Mouse (Mus musculus) hindbrain, embryonic 13.5 days (tissue): Measurements from ENCODE around the gene Nufip2. TPM values are rescaled to one million over a fixed set of nuclear protein-coding genes. Genes with fewer than 3 reads are reported as not detected.

ENCODE experiments used
- ATAC-seq: fragments of 200-750 bp; cut with Nextera tagmentation; 2 replicates; pipeline ENCODE4 v1.8.0; 2017; ENCODE audit warnings: moderate TSS enrichment; ENCODE audit not compliant: low FRiP score
- H3K27ac ChIP-seq: fragments of 300-500 bp; sonication (generic); 2 replicates; pipeline ENCODE4 v1.5.1; 2015; ENCODE audit warnings: inconsistent platforms, mild to moderate bottlenecking, moderate library complexity
- H3K27me3 ChIP-seq: fragments of 300-500 bp; sonication (generic); 2 replicates; pipeline ENCODE4 v1.6.1; 2015; ENCODE audit warnings: mild to moderate bottlenecking, inconsistent platforms
- H3K36me3 ChIP-seq: fragments of 300-500 bp; sonication (generic); 2 replicates; pipeline ENCODE4 v1.6.1; 2015; ENCODE audit warnings: mild to moderate bottlenecking, inconsistent platforms
- H3K4me1 ChIP-seq: fragments of 300-500 bp; sonication (generic); replicated peaks from 2 replicates; pipeline ENCODE4 v1.6.1; 2015; ENCODE audit warnings: inconsistent platforms
- H3K4me2 ChIP-seq: fragments of 300-500 bp; sonication (generic); 2 replicates; pipeline ENCODE4 v1.6.1; 2015; ENCODE audit warnings: inconsistent platforms, mild to moderate bottlenecking, moderate library complexity
- H3K4me3 ChIP-seq: fragments of 300-500 bp; sonication (generic); 2 replicates; pipeline ENCODE4 v1.5.1; 2015; ENCODE audit warnings: mild to moderate bottlenecking, inconsistent platforms
- H3K9ac ChIP-seq: fragments of 300-500 bp; sonication (generic); 2 replicates; pipeline ENCODE4 v1.6.1; 2015; ENCODE audit warnings: mild to moderate bottlenecking, inconsistent platforms
- H3K9me3 ChIP-seq: fragments of 300-500 bp; sonication (generic); 2 replicates; pipeline ENCODE4 v1.6.1; 2016; ENCODE audit warnings: inconsistent platforms
- WGBS: fragments of 180-500 bp; shearing (Covaris S2); methylation state at CpG from one replicate; pipeline ENCODE4 v1.1.7; 2015; 5-methylcytosine and 5-hydroxymethylcytosine counted together
- polyA plus RNA-seq: library from polyadenylated mRNA; unstranded; fragments of >200 nt; fragmentation: Nextera tagmentation; extraction: Ambion mirVana; gene quantifications from 2 replicates; pipeline ENCODE4 v1.2.1, GENCODE M21; 2015

The Nufip2 gene
- polyA plus RNA-seq, 1 experiment from 2014 or later: 4.6 TPM

GRCm38 (mm10) chr11:77673428-77673991 is 12.4 kb upstream of the Nufip2 start:
- H3K4me2 ChIP-seq: no peak overlapping the region
- no peak for ATAC-seq
- H3K36me3 ChIP-seq: no peaks in the 10 kb centered on the region
- no peak overlapping the region for H3K9ac ChIP-seq
- H3K4me3 ChIP-seq: no peak overlapping the region
- WGBS: 65% methylated on average over 4 of the region's 4 CpGs
- no peaks in the 10 kb centered on the region for H3K27me3 ChIP-seq
- no peaks in the 10 kb centered on the region for H3K4me1 ChIP-seq
- H3K9me3 ChIP-seq: peaks cover 5% of the 10 kb centered on the region; the same call in 1 of the 2 replicates
- H3K27ac ChIP-seq: no peak overlapping the region

- Histone ChIP-seq H3K4me2 (no peak overlapping the region), H3K9me3 (no peaks in the 10 kb centered on the region), H3K27ac (no peak overlapping the region), H3K4me3 (no peak overlapping the region), H3K27me3 (no peaks in the 10 kb centered on the region), H3K4me1 (0 out of 2 replicates have a peak, but pooled peaks cover 4% of the 10 kb centered on the region), H3K9ac (no peak overlapping the region), H3K36me3 (no peaks in the 10 kb centered on the region)
- 4% methylated on average over 2 of the region's 2 CpGs for WGBS
- ATAC-seq: no peak
These were observed 5.9 kb upstream of the Nufip2 start for GRCm38 (mm10) chr11:77680018-77680417.

GRCm38 (mm10) chr11:77684896-77685295 is 1.1 kb upstream of the Nufip2 start:
- H3K4me2 ChIP-seq: peak overlapping the region; percentile 73; the same call in 1 of the 2 replicates
- H3K4me1 ChIP-seq: peaks cover 15% of the 10 kb centered on the region
- H3K9me3 ChIP-seq: no peaks in the 10 kb centered on the region
- H3K36me3 ChIP-seq: no peaks in the 10 kb centered on the region
- 71% methylated on average over 2 of the region's 2 CpGs for WGBS
- H3K27me3 ChIP-seq: no peaks in the 10 kb centered on the region
- H3K27ac ChIP-seq: no peak overlapping the region
- no peak overlapping the region for H3K4me3 ChIP-seq
- ATAC-seq: no peak
- H3K9ac ChIP-seq: no peak overlapping the region

- peak overlapping the region; percentile 98 for H3K9ac ChIP-seq
- 0% methylated on average over 19 of the region's 30 CpGs for WGBS
These were observed 438 bp downstream of the Nufip2 start for GRCm38 (mm10) chr11:77686346-77686840.

GRCm38 (mm10) chr11:77686841-77687540 is 1.0 kb downstream of the Nufip2 start:
- H3K9me3 ChIP-seq: no peaks in the 10 kb centered on the region
- H3K27ac ChIP-seq: peak overlapping the region; percentile 98
- peak overlapping the region; percentile 98 for H3K9ac ChIP-seq
- H3K4me1 ChIP-seq: peaks cover 21% of the 10 kb centered on the region
- no peaks in the 10 kb centered on the region for H3K27me3 ChIP-seq
- H3K36me3 ChIP-seq: peaks cover 6% of the 10 kb centered on the region
- whole genome bisulfite sequencing: 1% methylated on average over 71 of the region's 76 CpGs
- peak overlapping the region; percentile 99 for H3K4me3 ChIP-seq
- H3K4me2 ChIP-seq: peak overlapping the region; percentile 73
- 0 out of 2 replicates have a peak, but pooled peaks have one; percentile 26 for ATAC-seq

More at GRCm38 (mm10) chr11:77686346-77686840, 438 bp downstream of the Nufip2 start:
- peak overlapping the region; percentile 73 for H3K4me2 ChIP-seq
- H3K27me3 ChIP-seq: no peaks in the 10 kb centered on the region
- peak; percentile 63 for ATAC-seq
- H3K36me3 ChIP-seq: peaks cover under 1% of the 10 kb centered on the region
- H3K9me3 ChIP-seq: no peaks in the 10 kb centered on the region
- H3K4me1 ChIP-seq: peaks cover 18% of the 10 kb centered on the region
- H3K4me3 ChIP-seq: peak overlapping the region; percentile 99
- peak overlapping the region; percentile 98 for H3K27ac ChIP-seq

- H3K27me3 ChIP-seq: no peaks in the 10 kb centered on the region
- H3K36me3 ChIP-seq: peaks cover 13% of the 10 kb centered on the region
- H3K27ac ChIP-seq: peak overlapping the region; percentile 98
- peaks cover 27% of the 10 kb centered on the region for H3K4me1 ChIP-seq
- peak overlapping the region; percentile 99 for H3K4me3 ChIP-seq
- peak overlapping the region; percentile 73 for H3K4me2 ChIP-seq
- no peak for ATAC-seq
- under 1% methylated on average over 34 of the region's 40 CpGs for WGBS
- H3K9me3 ChIP-seq: no peaks in the 10 kb centered on the region
- peak overlapping the region; percentile 98 for H3K9ac ChIP-seq
These were observed 1.7 kb downstream of the Nufip2 start for GRCm38 (mm10) chr11:77687541-77688131.

GRCm38 (mm10) chr11:77693026-77693425 is 7.1 kb downstream of the Nufip2 start:
- H3K9ac ChIP-seq: no peak overlapping the region
- H3K4me3 ChIP-seq: no peak overlapping the region
- WGBS: 97% methylated on average over 3 of the region's 3 CpGs
- no peak overlapping the region for H3K27ac ChIP-seq
- no peak overlapping the region for H3K4me2 ChIP-seq
- peaks cover 32% of the 10 kb centered on the region for H3K4me1 ChIP-seq
- peaks cover 44% of the 10 kb centered on the region for H3K36me3 ChIP-seq
- H3K27me3 ChIP-seq: no peaks in the 10 kb centered on the region
- H3K9me3 ChIP-seq: no peaks in the 10 kb centered on the region
- no peak for ATAC-seq

GRCm38 (mm10) chr11:77697232-77697631 is 11.3 kb downstream of the Nufip2 start:
- WGBS: 73% methylated on average over 2 of the region's 2 CpGs
- no peak for ATAC-seq
- Histone ChIP-seq H3K9ac (no peak overlapping the region), H3K4me1 (peaks cover 17% of the 10 kb centered on the region), H3K9me3 (no peaks in the 10 kb centered on the region), H3K27ac (no peak overlapping the region), H3K4me3 (no peak overlapping the region), H3K36me3 (peaks cover 45% of the 10 kb centered on the region), H3K27me3 (no peaks in the 10 kb centered on the region), H3K4me2 (no peak overlapping the region)

GRCm38 (mm10) chr11:77705920-77706319 is 20.0 kb downstream of the Nufip2 start:
- H3K4me2 ChIP-seq: no peak overlapping the region
- no peaks in the 10 kb centered on the region for H3K4me1 ChIP-seq
- H3K36me3 ChIP-seq: peaks cover 20% of the 10 kb centered on the region
- no peak overlapping the region for H3K9ac ChIP-seq
- H3K9me3 ChIP-seq: no peaks in the 10 kb centered on the region
- ATAC-seq: no peak
- H3K27ac ChIP-seq: no peak overlapping the region
- WGBS: 87% methylated on average over 3 of the region's 3 CpGs
- no peaks in the 10 kb centered on the region for H3K27me3 ChIP-seq
- no peak overlapping the region for H3K4me3 ChIP-seq

- no peak for ATAC-seq
- Histone ChIP-seq H3K9ac (no peak overlapping the region), H3K27me3 (no peaks in the 10 kb centered on the region), H3K4me3 (no peak overlapping the region), H3K4me2 (no peak overlapping the region), H3K4me1 (no peaks in the 10 kb centered on the region), H3K27ac (no peak overlapping the region), H3K36me3 (peaks cover 20% of the 10 kb centered on the region), H3K9me3 (no peaks in the 10 kb centered on the region)
- 85% methylated on average over 3 of the region's 3 CpGs for whole genome bisulfite sequencing
These were observed 23.1 kb downstream of the Nufip2 start for GRCm38 (mm10) chr11:77709039-77709438.

- H3K9me3 ChIP-seq: no peaks in the 10 kb centered on the region
- H3K27me3 ChIP-seq: no peaks in the 10 kb centered on the region
- ATAC-seq: no peak
- H3K36me3 ChIP-seq: peaks cover 4% of the 10 kb centered on the region
- H3K4me3 ChIP-seq: no peak overlapping the region
- 96% methylated on average over 3 of the region's 3 CpGs for WGBS
- no peak overlapping the region for H3K27ac ChIP-seq
- no peak overlapping the region for H3K9ac ChIP-seq
- H3K4me1 ChIP-seq: no peaks in the 10 kb centered on the region
- no peak overlapping the region for H3K4me2 ChIP-seq
These were observed 27.8 kb downstream of the Nufip2 start for GRCm38 (mm10) chr11:77713736-77714135.

- Histone ChIP-seq H3K4me1 (no peaks in the 10 kb centered on the region), H3K9me3 (no peaks in the 10 kb centered on the region), H3K27ac (no peak overlapping the region), H3K36me3 (no peaks in the 10 kb centered on the region), H3K27me3 (no peaks in the 10 kb centered on the region), H3K4me2 (no peak overlapping the region), H3K9ac (no peak overlapping the region), H3K4me3 (no peak overlapping the region)
- 98% methylated on average over 2 of the region's 2 CpGs for WGBS
- no peak for ATAC-seq
These were observed 33.1 kb downstream of the Nufip2 start for GRCm38 (mm10) chr11:77719055-77719454.
